Mouse (Mus musculus): ENCODE data around the gene Kcnn1. TPM values are rescaled to one million over a fixed set of nuclear protein-coding genes. Genes with fewer than 3 reads are reported as not detected.

The Kcnn1 gene
- polyA plus RNA-seq, 1 experiment from 2014 or later, result 2.9 TPM

DNA sequence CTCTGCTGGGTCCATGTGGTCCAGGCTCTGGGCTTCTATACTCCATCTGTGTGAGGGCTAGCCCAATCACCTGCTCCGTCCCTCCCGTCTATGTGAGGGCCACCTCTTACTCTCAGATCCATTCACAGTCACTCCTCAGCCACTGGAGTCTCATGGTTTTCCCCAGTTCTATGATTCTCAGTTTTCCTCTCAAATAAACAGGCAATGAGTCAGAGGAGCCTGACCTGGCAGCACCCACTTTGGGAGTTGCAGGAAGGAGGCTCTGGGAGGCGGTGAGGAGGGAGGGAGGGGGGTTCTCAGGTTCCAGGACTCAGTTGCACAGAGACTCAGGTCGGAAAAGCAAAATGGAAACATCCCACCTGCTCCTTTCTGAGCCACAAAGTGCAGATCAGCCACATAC is 50.2 kb downstream of the Kcnn1 start:
- no peaks in the 10 kb centered on the region for H3K9me3 ChIP-seq (ENCODE audit: control insufficient read depth, low read length)
- DNase-seq (ENCODE audit: low spot score) (no peak), ATAC-seq (ENCODE audit: low read depth) (no peak)
- no peak overlapping the region for H3K4me3 ChIP-seq (ENCODE audit: low read depth, low read length)
- H3K27ac ChIP-seq (replicated peaks; ENCODE audit: low read depth, low read length), result no peak overlapping the region
- no peaks in the 10 kb centered on the region for H3K36me3 ChIP-seq (ENCODE audit: control insufficient read depth, insufficient read depth, low read length)
- no peaks in the 10 kb centered on the region for H3K4me1 ChIP-seq (ENCODE audit: control insufficient read depth, insufficient read depth, low read length)
- H3K9ac ChIP-seq (ENCODE audit: low read depth, low read length), result no peak overlapping the region
- no peak overlapping the region for H3K4me2 ChIP-seq (ENCODE audit: low read depth, low read length)
- H3K27me3 ChIP-seq (replicated peaks; ENCODE audit: control insufficient read depth, insufficient read depth, low read length), result peaks cover 19% of the 10 kb centered on the region
- 52% methylated on average over 4 of the region's 4 CpGs for WGBS

- H3K27me3 ChIP-seq (replicated peaks; ENCODE audit: control insufficient read depth, insufficient read depth, low read length), result peaks cover 13% of the 10 kb centered on the region
- H3K4me3 ChIP-seq (ENCODE audit: low read depth, low read length), result no peak overlapping the region
- ATAC-seq (ENCODE audit: low read depth) (no peak), DNase-seq (ENCODE audit: low spot score) (no peak)
- H3K27ac ChIP-seq (replicated peaks; ENCODE audit: low read depth, low read length), result no peak overlapping the region
- no peaks in the 10 kb centered on the region for H3K36me3 ChIP-seq (ENCODE audit: control insufficient read depth, insufficient read depth, low read length)
- H3K9me3 ChIP-seq (ENCODE audit: control insufficient read depth, low read length), result no peaks in the 10 kb centered on the region
- 37% methylated on average over 4 of the region's 4 CpGs for WGBS
- H3K9ac ChIP-seq (ENCODE audit: low read depth, low read length), result no peak overlapping the region
- H3K4me1 ChIP-seq (ENCODE audit: control insufficient read depth, insufficient read depth, low read length), result no peaks in the 10 kb centered on the region
- H3K4me2 ChIP-seq (ENCODE audit: low read depth, low read length), result no peak overlapping the region
These were observed 51.0 kb downstream of the Kcnn1 start for GRCm38 (mm10) chr8:70812055-70812454.

GRCm38 (mm10) chr8:70810962-70811680 is 51.9 kb downstream of the Kcnn1 start:
- no peaks in the 10 kb centered on the region for H3K4me1 ChIP-seq (ENCODE audit: control insufficient read depth, insufficient read depth, low read length)
- ATAC-seq (ENCODE audit: low read depth) (no peak; the same call in 1 of the 2 replicates), DNase-seq (ENCODE audit: low spot score) (no peak)
- no peaks in the 10 kb centered on the region for H3K9me3 ChIP-seq (ENCODE audit: control insufficient read depth, low read length)
- 64% methylated on average over 20 of the region's 20 CpGs for WGBS
- H3K27me3 ChIP-seq (replicated peaks; ENCODE audit: control insufficient read depth, insufficient read depth, low read length), result peaks cover 4% of the 10 kb centered on the region; the same call in 1 of the 2 replicates
- H3K4me2 ChIP-seq (ENCODE audit: low read depth, low read length), result no peak overlapping the region
- no peak overlapping the region for H3K4me3 ChIP-seq (ENCODE audit: low read depth, low read length)
- no peaks in the 10 kb centered on the region for H3K36me3 ChIP-seq (ENCODE audit: control insufficient read depth, insufficient read depth, low read length)
- no peak overlapping the region for H3K27ac ChIP-seq (replicated peaks; ENCODE audit: low read depth, low read length)
- no peak overlapping the region for H3K9ac ChIP-seq (ENCODE audit: low read depth, low read length)

DNA sequence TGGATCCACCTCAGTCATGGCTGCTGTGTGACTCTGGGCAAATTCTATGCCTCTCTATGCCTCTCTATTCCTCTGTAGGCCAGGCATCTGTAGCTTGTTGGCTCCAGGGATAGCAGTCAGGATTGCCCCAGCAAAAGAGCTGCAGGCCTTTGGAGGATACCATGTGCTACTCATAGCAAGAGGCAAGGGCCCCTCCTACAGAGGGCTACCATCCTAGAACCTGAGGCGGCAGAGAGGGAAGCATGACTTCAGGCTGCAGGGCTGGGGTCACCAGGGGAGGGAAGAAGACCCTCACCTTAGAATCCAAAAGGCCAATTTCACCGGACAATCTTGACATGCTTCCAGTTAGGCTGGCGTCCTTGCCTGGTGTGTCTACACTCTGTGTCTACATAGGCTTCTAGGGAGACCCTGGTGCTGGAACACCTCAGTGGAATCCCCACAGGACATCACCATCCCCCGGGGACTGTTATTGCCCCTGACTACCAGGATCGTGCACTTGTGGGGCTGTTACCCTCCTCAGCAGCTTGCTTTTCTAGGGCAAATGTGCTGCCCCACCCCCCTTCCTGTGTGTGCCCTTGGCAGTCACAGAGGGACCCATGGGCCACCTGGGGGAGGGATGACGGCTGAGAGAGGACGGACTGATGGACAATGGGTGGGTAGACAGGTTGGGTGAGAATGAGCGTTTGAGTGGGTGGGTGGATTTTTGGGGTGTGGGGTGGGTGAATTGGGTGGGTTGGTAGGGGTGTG is 53.9 kb downstream of the Kcnn1 start:
- Histone ChIP-seq H3K9me3 (ENCODE audit: control insufficient read depth, low read length) (no peaks in the 10 kb centered on the region), H3K4me1 (ENCODE audit: control insufficient read depth, insufficient read depth, low read length) (0 out of 2 replicates have a peak, but pooled peaks cover 2% of the 10 kb centered on the region), H3K9ac (ENCODE audit: low read depth, low read length) (no peak overlapping the region), H3K27ac (replicated peaks; ENCODE audit: low read depth, low read length) (no peak overlapping the region), H3K27me3 (replicated peaks; ENCODE audit: control insufficient read depth, insufficient read depth, low read length) (peaks cover 4% of the 10 kb centered on the region; the same call in 1 of the 2 replicates), H3K4me3 (ENCODE audit: low read depth, low read length) (no peak overlapping the region), H3K4me2 (ENCODE audit: low read depth, low read length) (no peak overlapping the region), H3K36me3 (ENCODE audit: control insufficient read depth, insufficient read depth, low read length) (no peaks in the 10 kb centered on the region)
- ATAC-seq (ENCODE audit: low read depth) (no peak), DNase-seq (ENCODE audit: low spot score) (no peak)
- 72% methylated on average over 7 of the region's 8 CpGs for WGBS

DNA sequence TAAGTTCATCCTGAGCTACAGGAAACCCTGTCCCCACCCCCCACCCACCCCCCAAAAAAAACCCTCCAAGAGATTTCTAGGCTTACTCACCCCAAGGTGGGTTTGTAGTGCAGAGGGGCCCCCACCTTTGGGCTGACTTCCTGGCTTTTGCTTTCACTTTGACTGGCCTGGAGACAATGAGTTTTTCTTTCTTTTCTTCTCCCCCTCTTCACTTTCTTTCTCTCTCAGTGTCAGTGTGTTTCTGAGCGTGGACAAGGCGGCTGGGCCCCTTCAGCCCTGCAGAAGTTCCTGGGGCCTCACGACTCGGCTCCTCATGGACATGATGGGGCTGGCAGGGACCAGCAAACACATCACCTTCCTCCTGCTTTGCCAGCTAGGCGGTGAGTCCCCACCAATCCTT is 54.8 kb downstream of the Kcnn1 start, which contains the start of gene Il12rb1:
TSS of gene Il12rb1 (plus strand) at position 211 of the 400 bp plus-strand sequence.
- Histone ChIP-seq H3K27ac (replicated peaks; ENCODE audit: low read depth, low read length) (no peak within 1 kb of the TSS), H3K36me3 (ENCODE audit: control insufficient read depth, insufficient read depth, low read length) (no peaks in the 10 kb centered on the region), H3K4me3 (ENCODE audit: low read depth, low read length) (no peak within 1 kb of the TSS), H3K4me2 (ENCODE audit: low read depth, low read length) (no peak within 1 kb of the TSS), H3K4me1 (ENCODE audit: control insufficient read depth, insufficient read depth, low read length) (0 out of 2 replicates have a peak, but pooled peaks cover 8% of the 10 kb centered on the region), H3K9ac (ENCODE audit: low read depth, low read length) (no peak within 1 kb of the TSS), H3K9me3 (ENCODE audit: control insufficient read depth, low read length) (no peaks in the 10 kb centered on the region), H3K27me3 (replicated peaks; ENCODE audit: control insufficient read depth, insufficient read depth, low read length) (peaks cover 11% of the 10 kb centered on the region)
- ATAC-seq (ENCODE audit: low read depth), result no peak
- 66% methylated on average over 5 of the region's 5 CpGs for WGBS
- no peak for DNase-seq (ENCODE audit: low spot score)

- DNase-seq (ENCODE audit: low spot score), result no peak
- Histone ChIP-seq H3K36me3 (ENCODE audit: control insufficient read depth, insufficient read depth, low read length) (no peaks in the 10 kb centered on the region), H3K9me3 (ENCODE audit: control insufficient read depth, low read length) (no peaks in the 10 kb centered on the region), H3K27me3 (replicated peaks; ENCODE audit: control insufficient read depth, insufficient read depth, low read length) (peaks cover 11% of the 10 kb centered on the region), H3K4me1 (ENCODE audit: control insufficient read depth, insufficient read depth, low read length) (0 out of 2 replicates have a peak, but pooled peaks cover 8% of the 10 kb centered on the region), H3K4me2 (ENCODE audit: low read depth, low read length) (no peak overlapping the region), H3K9ac (ENCODE audit: low read depth, low read length) (no peak overlapping the region), H3K27ac (replicated peaks; ENCODE audit: low read depth, low read length) (no peak overlapping the region), H3K4me3 (ENCODE audit: low read depth, low read length) (no peak overlapping the region)
- no peak for ATAC-seq (ENCODE audit: low read depth)
- WGBS, result 27% methylated on average over 1 of the region's 1 CpGs
These were observed 55.8 kb downstream of the Kcnn1 start for GRCm38 (mm10) chr8:70807304-70807703.

GRCm38 (mm10) chr8:70806541-70806940 is 56.5 kb downstream of the Kcnn1 start:
- peaks cover 11% of the 10 kb centered on the region for H3K27me3 ChIP-seq (replicated peaks; ENCODE audit: control insufficient read depth, insufficient read depth, low read length)
- 68% methylated on average over 4 of the region's 4 CpGs for WGBS
- no peaks in the 10 kb centered on the region for H3K36me3 ChIP-seq (ENCODE audit: control insufficient read depth, insufficient read depth, low read length)
- no peak for ATAC-seq (ENCODE audit: low read depth)
- 0 out of 2 replicates have a peak, but pooled peaks cover 8% of the 10 kb centered on the region for H3K4me1 ChIP-seq (ENCODE audit: control insufficient read depth, insufficient read depth, low read length)
- H3K4me2 ChIP-seq (ENCODE audit: low read depth, low read length), result no peak overlapping the region
- H3K9ac ChIP-seq (ENCODE audit: low read depth, low read length), result no peak overlapping the region
- DNase-seq (ENCODE audit: low spot score), result no peak
- no peak overlapping the region for H3K4me3 ChIP-seq (ENCODE audit: low read depth, low read length)
- H3K9me3 ChIP-seq (ENCODE audit: control insufficient read depth, low read length), result no peaks in the 10 kb centered on the region
- H3K27ac ChIP-seq (replicated peaks; ENCODE audit: low read depth, low read length), result no peak overlapping the region

GRCm38 (mm10) chr8:70804481-70805206 is 58.4 kb downstream of the Kcnn1 start, which contains the start of gene Mast3:
Gene Mast3 (minus strand): TSS chr8:70805054.
- peak within 1 kb of the TSS; percentile 69 for H3K4me2 ChIP-seq (ENCODE audit: low read depth, low read length)
- H3K27ac ChIP-seq (replicated peaks; ENCODE audit: low read depth, low read length), result no peak within 1 kb of the TSS
- ATAC-seq (ENCODE audit: low read depth) (peak; percentile 93), DNase-seq (ENCODE audit: low spot score) (peak; percentile 91)
- H3K4me1 ChIP-seq (ENCODE audit: control insufficient read depth, insufficient read depth, low read length), result 0 out of 2 replicates have a peak, but pooled peaks cover 8% of the 10 kb centered on the region
- peaks cover 20% of the 10 kb centered on the region for H3K27me3 ChIP-seq (replicated peaks; ENCODE audit: control insufficient read depth, insufficient read depth, low read length)
- H3K9me3 ChIP-seq (ENCODE audit: control insufficient read depth, low read length), result no peaks in the 10 kb centered on the region
- H3K4me3 ChIP-seq (ENCODE audit: low read depth, low read length), result peak within 1 kb of the TSS; percentile 44
- WGBS, result 1% methylated on average over 45 of the region's 45 CpGs
- H3K9ac ChIP-seq (ENCODE audit: low read depth, low read length), result peak within 1 kb of the TSS; percentile 50
- no peaks in the 10 kb centered on the region for H3K36me3 ChIP-seq (ENCODE audit: control insufficient read depth, insufficient read depth, low read length)

Data from embryonic facial prominence, embryonic 14.5 days (tissue).